ENCODE assay signal across 9 mouse cellular contexts in genomic region chr6:114894548-114895106, GRCm38 (mm10).
DNase-seq lines count a peak whose midpoint lies in the region; ATAC-seq and TF ChIP-seq lines count a peak whose summit lies in the region.
"Had no signal": no experiment of that assay in that cellular context is flagged by ENCODE, and none has a peak within 500 bp of the region (broad histone marks: within the 10 kb centered on the region; RNA-seq: fewer than 3 reads in every experiment).

No protein-coding gene starts in this region.

- TF ChIP-seq POLR2A in thymus, adult 2 months (IDR thresholded peaks at IDR 0.05; ENCODE audit: control insufficient read depth, extremely low read depth, insufficient read depth, low read length, poor library complexity) = no peak

- H3K9me3 ChIP-seq in lung, embryonic 16.5 days (ENCODE audit: control insufficient read depth, low read length) = no peaks in the 10 kb centered on the region
- no peaks in the 10 kb centered on the region for H3K9me3 ChIP-seq in liver, embryonic 11.5 days (ENCODE audit: control insufficient read depth, low read length)
- H3K9me3 ChIP-seq: embryonic facial prominence, embryonic 12.5 days had no signal

- DNase-seq in adrenal gland, postnatal 10 days = peak; percentile 42
- no peak for DNase-seq in adrenal gland, adult 2 months
- DNase-seq in lung, postnatal 10 days = no peak
- no peak for DNase-seq in liver, embryonic 11.5 days (ENCODE audit: low spot score)
- DNase-seq in thymus, adult 2 months = peak; percentile 55
- DNase-seq in urinary bladder, postnatal 10 days (ENCODE audit: low spot score) = no peak
- DNase-seq in ovary, adult 18-20 months (ENCODE audit: low spot score) = no peak

- no peak for ATAC-seq in lung, embryonic 16.5 days (ENCODE audit: low read depth)
- ATAC-seq in liver, embryonic 11.5 days (replicated peaks; ENCODE audit: low FRiP score) = 0 out of 2 replicates have a peak, but pooled peaks have one; percentile 13

- H3K36me3 ChIP-seq in lung, embryonic 16.5 days (ENCODE audit: control insufficient read depth, insufficient read depth, low read length) = peaks cover 7% of the 10 kb centered on the region
- peaks cover 2% of the 10 kb centered on the region; the same call in 1 of the 2 replicates for H3K36me3 ChIP-seq in liver, embryonic 11.5 days (ENCODE audit: control insufficient read depth, insufficient read depth, low read length)
- peaks cover 5% of the 10 kb centered on the region; the same call in 1 of the 2 replicates for H3K36me3 ChIP-seq in thymus, adult 2 months (ENCODE audit: control insufficient read depth, insufficient read depth, low read length)

- no peaks in the 10 kb centered on the region for H3K27me3 ChIP-seq in lung, embryonic 16.5 days (ENCODE audit: control insufficient read depth, insufficient read depth, low read depth, low read length)
- no peaks in the 10 kb centered on the region for H3K27me3 ChIP-seq in liver, embryonic 11.5 days (replicated peaks; ENCODE audit: control insufficient read depth, insufficient read depth, low read length)
- no peaks in the 10 kb centered on the region for H3K27me3 ChIP-seq in thymus, adult 2 months (ENCODE audit: control insufficient read depth, insufficient read depth, low read length)
- H3K27me3 ChIP-seq: embryonic facial prominence, embryonic 12.5 days had no signal

- H3K4me2 ChIP-seq in lung, embryonic 16.5 days (ENCODE audit: low read depth, low read length) = no peak overlapping the region
- H3K4me2 ChIP-seq in liver, embryonic 11.5 days = peak overlapping the region; percentile 38
- H3K4me2 ChIP-seq: embryonic facial prominence, embryonic 12.5 days had no signal

- H3K27ac ChIP-seq in lung, embryonic 16.5 days (ENCODE audit: low read length) = peak overlapping the region; percentile 63
- peak overlapping the region; percentile 47 for H3K27ac ChIP-seq in liver, embryonic 11.5 days (ENCODE audit: low read depth, low read length)
- H3K27ac ChIP-seq in thymus, adult 2 months (ENCODE audit: control insufficient read depth, insufficient read depth, low read length) = peak overlapping the region; percentile 84
- H3K27ac ChIP-seq: embryonic facial prominence, embryonic 12.5 days had no signal

- WGBS in lung, embryonic 16.5 days = 46% methylated on average over 4 of the region's 4 CpGs
- 44% methylated on average over 4 of the region's 4 CpGs for WGBS in liver, embryonic 11.5 days
- WGBS in thymus, adult 2 months = 4% methylated on average over 4 of the region's 4 CpGs

- TF ChIP-seq CTCF in thymus, adult 2 months (IDR thresholded peaks at IDR 0.05; ENCODE audit: borderline replicate concordance, control insufficient read depth, extremely low read depth, insufficient read depth, low read length, poor library complexity) = no peak

- H3K4me1 ChIP-seq in lung, embryonic 16.5 days (replicated peaks; ENCODE audit: control insufficient read depth, insufficient read depth, low read length) = peaks cover 75% of the 10 kb centered on the region
- peaks cover 46% of the 10 kb centered on the region for H3K4me1 ChIP-seq in liver, embryonic 11.5 days (replicated peaks; ENCODE audit: control insufficient read depth, insufficient read depth, low read length)
- H3K4me1 ChIP-seq in thymus, adult 2 months (replicated peaks; ENCODE audit: control insufficient read depth, insufficient read depth, low read length) = peaks cover 59% of the 10 kb centered on the region

- H3K4me3 ChIP-seq in lung, embryonic 16.5 days (ENCODE audit: low read length) = no peak overlapping the region
- no peak overlapping the region for H3K4me3 ChIP-seq in liver, embryonic 11.5 days (ENCODE audit: low read depth, low read length)
- H3K4me3 ChIP-seq in thymus, adult 2 months (ENCODE audit: control insufficient read depth, insufficient read depth, low read length) = no peak overlapping the region
- H3K4me3 ChIP-seq: embryonic facial prominence, embryonic 12.5 days had no signal

- peak overlapping the region; percentile 21; the same call in 1 of the 2 replicates for H3K9ac ChIP-seq in lung, embryonic 16.5 days (ENCODE audit: low read length)
- H3K9ac ChIP-seq in liver, embryonic 11.5 days (ENCODE audit: low read depth, low read length) = peak overlapping the region; percentile 54
- H3K9ac ChIP-seq: embryonic facial prominence, embryonic 12.5 days had no signal

Comparison
In these comparisons a context has a peak if more than half of its experiments do, and no peak if none do; other contexts are left out.
1. DNase-seq: peak in adrenal gland, postnatal 10 days (single experiment) and thymus, adult 2 months (single experiment); none in adrenal gland, adult 2 months (single experiment), lung, postnatal 10 days (single experiment), liver, embryonic 11.5 days (single experiment), urinary bladder, postnatal 10 days (single experiment) and ovary, adult 18-20 months (single experiment).
2. Peak in every context shown above with its lines, with median percentiles within 50 percentile points of each other: H3K27ac ChIP-seq.